Mouse (Mus musculus) limb, embryonic 14.5 days (tissue): ENCODE results near the gene Cd151. TPM values are rescaled to one million over a fixed set of nuclear protein-coding genes. Genes with fewer than 3 reads are reported as not detected.

Experiments used
- ATAC-seq: fragments of 200-750 bp; cut with Nextera tagmentation; 2 replicates; pipeline ENCODE4 v1.8.0; 2017; ENCODE audit warnings: low read depth, moderate number of reproducible peaks, moderate TSS enrichment; ENCODE audit not compliant: low FRiP score
- DNase-seq: peaks from one replicate; pipeline ENCODE4 v3.0.0-alpha.2; 2015; ENCODE audit warnings: low spot score
- H3K27ac ChIP-seq: fragments of 300-500 bp; sonication (generic); replicated peaks from 2 replicates; pipeline ENCODE4 v1.5.1; 2014; ENCODE audit warnings: low read depth, mild to moderate bottlenecking, low read length, moderate library complexity, mixed read lengths
- H3K27me3 ChIP-seq: fragments of 300-500 bp; sonication (generic); 2 replicates; pipeline ENCODE4 v1.6.1; 2014; ENCODE audit warnings: low read length, mixed read lengths; ENCODE audit not compliant: control insufficient read depth, insufficient read depth
- H3K36me3 ChIP-seq: fragments of 300-500 bp; sonication (generic); 2 replicates; pipeline ENCODE4 v1.6.1; 2014; ENCODE audit warnings: mild to moderate bottlenecking, low read length, moderate library complexity, mixed read lengths; ENCODE audit not compliant: control insufficient read depth, insufficient read depth
- H3K4me1 ChIP-seq: fragments of 300-500 bp; sonication (generic); 2 replicates; pipeline ENCODE4 v1.6.1; 2014; ENCODE audit warnings: antibody characterized with exemption, low read length, mixed read lengths; ENCODE audit not compliant: control insufficient read depth, insufficient read depth
- H3K4me2 ChIP-seq: fragments of 300-500 bp; sonication (generic); replicated peaks from 2 replicates; pipeline ENCODE4 v1.6.1; 2014; ENCODE audit warnings: low read depth, mild to moderate bottlenecking, low read length, moderate library complexity; ENCODE audit not compliant: severe bottlenecking
- H3K4me3 ChIP-seq: fragments of 300-500 bp; sonication (generic); replicated peaks from 2 replicates; pipeline ENCODE4 v1.5.1; 2014; ENCODE audit warnings: low read length
- H3K9ac ChIP-seq: fragments of 300-500 bp; sonication (generic); 2 replicates; pipeline ENCODE4 v1.6.1; 2014; ENCODE audit warnings: mild to moderate bottlenecking, low read depth, low read length, moderate library complexity; ENCODE audit not compliant: severe bottlenecking
- H3K9me3 ChIP-seq: fragments of 300-500 bp; sonication (generic); 2 replicates; pipeline ENCODE4 v1.6.1; 2016; ENCODE audit warnings: low read length; ENCODE audit not compliant: control insufficient read depth
- POLR2A ChIP-seq: fragments of 200-500 bp; IDR thresholded peaks from 2 replicates; pipeline ENCODE4 v1.8.0; 2012; ENCODE audit warnings: inconsistent platforms, mild to moderate bottlenecking, moderate library complexity, borderline replicate concordance; ENCODE audit not compliant: insufficient read depth, insufficient read length; ENCODE audit errors: extremely low read depth
- WGBS: fragments of 180-500 bp; shearing (Covaris S2); extraction: QIAGEN DNeasy Blood & Tissue Kit; methylation state at CpG from one replicate; pipeline ENCODE4 v1.1.7; 2014; 5-methylcytosine and 5-hydroxymethylcytosine counted together
- polyA plus RNA-seq, 2 experiments: library from polyadenylated mRNA; depleted of rRNA in 1 of 2; stranded (reverse) in 1 of 2; unstranded in 1 of 2; fragments of >200 nt; fragmentation: Nextera tagmentation in 1 of 2; extraction: Ambion mirVana in 1 of 2; gene quantifications; 2 replicates each; pipeline versions ENCODE4 v1.2.1 to v1.2.3; 2012 to 2014

The Cd151 gene
- polyA plus RNA-seq, 2 experiments = 44.4 to 100 TPM

DNA sequence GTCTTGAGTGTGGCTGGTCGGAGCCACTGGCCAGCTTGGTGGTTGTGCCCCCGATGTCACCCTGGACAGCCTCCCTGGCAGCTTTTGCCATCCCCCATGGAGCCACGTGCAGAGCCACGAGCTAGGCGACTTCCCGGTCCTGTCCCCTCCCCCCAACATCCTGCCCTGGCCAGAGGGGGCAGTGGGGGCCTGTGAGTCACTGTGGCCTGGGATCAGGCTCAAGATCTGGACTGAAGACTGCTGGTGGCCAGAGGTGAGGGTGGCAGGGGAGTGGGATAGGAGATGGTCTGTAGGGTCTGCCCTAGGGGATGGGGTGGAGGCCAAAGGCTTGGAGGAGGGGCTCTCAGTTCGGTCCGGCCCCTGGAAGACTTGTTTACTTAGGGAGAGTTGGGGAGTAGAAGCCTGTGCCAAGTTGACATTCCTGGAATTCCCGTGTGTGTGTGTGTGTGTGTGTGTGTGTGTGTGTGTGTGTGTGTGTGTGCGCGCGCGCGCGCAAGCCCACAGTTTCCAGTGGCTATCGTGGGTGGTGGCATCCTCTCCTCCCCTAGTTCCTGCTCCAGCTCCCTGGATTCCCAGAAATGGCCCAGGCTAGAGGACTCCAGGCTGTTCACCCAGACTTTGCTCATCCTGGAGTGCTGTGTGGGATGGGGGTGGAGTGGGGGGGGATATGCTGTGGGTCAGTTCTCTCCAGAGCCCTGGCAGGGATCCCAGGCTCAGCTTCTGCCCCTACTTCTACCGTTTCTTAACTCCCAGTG lies 9.2 kb downstream of the Cd151 start:
- peak; percentile 68 for DNase-seq
- TF ChIP-seq POLR2A = no peak
- under 1% methylated on average over 17 of the region's 17 CpGs for WGBS

DNA sequence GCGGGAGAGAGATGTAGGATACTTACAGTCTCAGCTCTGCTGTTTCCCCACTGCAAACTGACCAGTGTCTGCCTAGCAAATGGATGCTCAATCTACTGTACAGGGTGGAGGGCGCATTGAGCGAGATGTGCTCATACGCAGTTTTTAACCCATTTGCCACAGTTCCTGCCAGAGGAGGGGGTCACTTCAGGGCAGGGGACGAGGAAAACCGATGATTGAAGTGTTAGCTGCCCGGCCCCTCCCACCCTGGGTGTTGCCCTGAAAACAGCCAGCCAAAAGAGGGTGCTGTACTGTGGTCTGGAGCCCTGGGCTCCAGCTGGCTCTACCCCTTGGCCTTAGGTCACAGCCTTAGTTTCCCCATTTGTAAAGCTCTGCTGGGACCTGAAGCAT lies 9.8 kb downstream of the Cd151 start:
- ATAC-seq (no peak), DNase-seq (no peak)
- H3K36me3 ChIP-seq = peaks cover 10% of the 10 kb centered on the region
- H3K27me3 ChIP-seq = no peaks in the 10 kb centered on the region
- 21% methylated on average over 7 of the region's 7 CpGs for WGBS
- peak overlapping the region; percentile 59 for H3K4me3 ChIP-seq
- no peaks in the 10 kb centered on the region for H3K9me3 ChIP-seq
- H3K9ac ChIP-seq = peak overlapping the region; percentile 96
- no peak for TF ChIP-seq POLR2A
- H3K4me2 ChIP-seq = peak overlapping the region; percentile 91
- H3K4me1 ChIP-seq = peaks cover 49% of the 10 kb centered on the region
- peak overlapping the region; percentile 92 for H3K27ac ChIP-seq

More for the DNA sequence above, 9.2 kb downstream of the Cd151 start:
- Histone ChIP-seq H3K27me3 (no peaks in the 10 kb centered on the region), H3K9me3 (no peaks in the 10 kb centered on the region), H3K4me3 (peak overlapping the region; percentile 59), H3K36me3 (peaks cover 14% of the 10 kb centered on the region), H3K4me1 (peaks cover 44% of the 10 kb centered on the region), H3K4me2 (peak overlapping the region; percentile 91), H3K27ac (peak overlapping the region; percentile 92), H3K9ac (peak overlapping the region; percentile 96)
- peak; percentile 53 for ATAC-seq

DNA sequence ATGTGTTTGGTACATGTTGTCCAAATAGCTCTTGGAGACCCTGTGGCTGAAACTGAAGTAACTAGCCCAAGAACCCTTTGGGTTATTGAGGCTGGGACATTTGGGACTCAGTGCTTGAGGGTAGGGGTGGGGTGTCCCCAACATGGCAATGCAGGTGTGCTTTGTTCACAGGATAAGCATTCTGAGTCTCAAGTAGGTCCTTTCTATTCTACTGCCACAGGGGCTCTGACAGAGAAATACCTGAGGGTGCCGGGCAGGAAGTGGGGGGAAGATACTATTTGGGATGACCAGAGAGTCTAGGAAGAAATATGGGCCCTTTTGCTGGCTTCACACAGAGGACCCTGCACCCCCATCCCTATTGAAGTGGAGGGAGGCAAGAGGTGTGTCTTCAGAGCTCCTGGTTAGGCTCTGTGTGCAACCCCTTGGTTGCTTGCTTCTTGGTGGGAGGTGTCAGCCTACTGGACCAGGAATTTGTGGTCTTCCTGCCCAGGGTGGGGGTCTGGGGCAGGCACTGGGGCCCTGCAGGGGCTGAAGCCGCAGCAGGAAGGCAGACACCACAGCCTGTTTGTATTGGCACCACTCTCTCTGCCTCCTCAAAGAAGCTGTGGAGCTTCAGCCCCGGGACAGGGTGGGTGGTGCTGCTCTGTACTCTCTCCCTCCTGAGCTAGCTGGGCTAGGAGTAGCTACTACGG lies 10.5 kb downstream of the Cd151 start:
- ATAC-seq (no peak), DNase-seq (peak; percentile 38)
- H3K4me3 ChIP-seq = peak overlapping the region; percentile 59; the same call in 1 of the 2 replicates
- 0 out of 2 replicates have a peak, but pooled peaks cover 4% of the 10 kb centered on the region for H3K27me3 ChIP-seq
- WGBS = 62% methylated on average over 4 of the region's 4 CpGs
- H3K36me3 ChIP-seq = peaks cover 2% of the 10 kb centered on the region
- H3K27ac ChIP-seq = peak overlapping the region; percentile 92
- no peaks in the 10 kb centered on the region for H3K9me3 ChIP-seq
- no peak overlapping the region for H3K9ac ChIP-seq
- peak overlapping the region; percentile 91 for H3K4me2 ChIP-seq
- H3K4me1 ChIP-seq = peaks cover 56% of the 10 kb centered on the region
- TF ChIP-seq POLR2A = no peak

DNA sequence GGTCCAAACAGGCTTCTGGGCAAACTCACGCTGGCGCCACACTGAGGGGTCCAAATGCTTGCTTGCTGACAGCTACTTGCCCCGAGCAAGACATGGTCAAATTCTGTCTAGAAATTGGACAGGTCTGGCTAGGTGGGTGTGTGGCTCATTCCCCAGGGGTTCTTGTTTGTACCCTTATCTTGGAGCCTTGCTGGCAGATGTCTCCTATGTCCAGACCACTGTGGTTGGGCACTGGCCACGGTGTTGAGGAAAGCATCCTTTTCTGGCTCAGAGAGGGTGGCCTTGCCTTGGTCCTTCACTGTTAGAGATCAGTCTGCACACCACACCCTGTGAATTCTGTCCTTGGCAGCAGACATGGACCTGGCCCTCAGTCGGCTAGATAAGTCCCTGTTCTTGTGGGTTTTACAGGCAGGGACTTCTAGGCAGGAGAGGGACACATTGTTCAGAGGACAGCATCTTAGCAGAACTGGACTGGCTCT lies 11.1 kb downstream of the Cd151 start:
- Histone ChIP-seq H3K27ac (peak overlapping the region; percentile 92), H3K36me3 (no peaks in the 10 kb centered on the region), H3K27me3 (peaks cover 7% of the 10 kb centered on the region; the same call in 1 of the 2 replicates), H3K9me3 (no peaks in the 10 kb centered on the region), H3K9ac (no peak overlapping the region), H3K4me2 (peak overlapping the region; percentile 91; the same call in 1 of the 2 replicates), H3K4me3 (peak overlapping the region; percentile 6; the same call in 1 of the 2 replicates), H3K4me1 (peaks cover 57% of the 10 kb centered on the region)
- no peak for TF ChIP-seq POLR2A
- WGBS = 67% methylated on average over 5 of the region's 5 CpGs
- ATAC-seq = no peak
- no peak for DNase-seq

DNA sequence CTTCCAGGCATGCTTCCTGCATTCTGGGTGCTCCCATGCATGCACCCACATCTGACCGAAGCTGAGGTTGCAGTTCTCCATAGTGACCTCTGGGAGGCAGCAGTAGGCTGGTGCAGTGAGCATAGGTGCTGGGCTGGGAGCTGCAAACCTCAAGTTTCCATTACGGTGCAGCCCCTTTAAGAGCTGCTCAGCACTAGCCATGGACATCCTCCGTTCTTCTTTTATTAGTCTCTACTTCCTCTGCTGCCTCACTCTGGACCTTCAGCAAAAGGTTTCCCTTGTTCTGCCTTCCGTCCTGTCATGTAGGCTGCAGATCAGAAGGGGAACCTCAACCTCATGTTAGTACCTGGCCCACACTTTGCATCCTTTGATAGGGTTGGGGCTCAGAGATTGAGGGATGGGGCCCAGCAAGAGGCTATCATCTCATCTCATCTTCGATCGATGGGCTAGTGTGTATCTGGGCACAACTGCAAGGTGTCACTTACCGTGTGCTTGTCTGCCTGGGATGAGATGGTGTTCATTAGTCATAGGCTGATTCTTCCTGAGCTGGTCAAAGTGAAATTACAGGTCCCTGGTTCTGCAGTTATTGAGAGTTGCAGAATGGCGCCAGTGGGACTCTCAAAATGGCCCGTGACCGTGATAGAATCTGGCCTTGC lies 13.8 kb downstream of the Cd151 start:
- TF ChIP-seq POLR2A = no peak
- Histone ChIP-seq H3K4me1 (peaks cover 41% of the 10 kb centered on the region), H3K9me3 (no peaks in the 10 kb centered on the region), H3K4me3 (peak overlapping the region; percentile 56), H3K27ac (no peak overlapping the region), H3K27me3 (peaks cover 7% of the 10 kb centered on the region; the same call in 1 of the 2 replicates), H3K9ac (no peak overlapping the region), H3K36me3 (no peaks in the 10 kb centered on the region), H3K4me2 (peak overlapping the region; percentile 96)
- ATAC-seq (peak; percentile 51), DNase-seq (peak; percentile 74)
- WGBS = 6% methylated on average over 10 of the region's 10 CpGs
